14 mouse cellular contexts compared by ENCODE assay signal in genomic region chr7:24378049-24378701, GRCm38 (mm10). TPM values are rescaled to one million over a fixed set of nuclear protein-coding genes. Genes with fewer than 3 reads are reported as not detected.
DNase-seq lines count a peak whose midpoint lies in the region; ATAC-seq and TF ChIP-seq lines count a peak whose summit lies in the region.
"Had no signal": no experiment of that assay in that cellular context is flagged by ENCODE, and none has a peak within 500 bp of the region (broad histone marks: within the 10 kb centered on the region; RNA-seq: fewer than 3 reads in every experiment).

No protein-coding gene starts in this region.

- ATAC-seq in liver, postnatal 0 days, result no peak

- TF ChIP-seq CTCF in MEL (IDR thresholded peaks at IDR 0.05 in 2 of 3, conservative IDR thresholded peaks at IDR 0.05 in 1 of 3; ENCODE audit: control insufficient read depth in 1 of 3, insufficient read depth in 1 of 3, low read depth in 2 of 3, low read length in 3 of 3, poor library complexity in 1 of 3, severe bottlenecking in 1 of 3), result no peak
- no peak for TF ChIP-seq CTCF in liver, postnatal 0 days (IDR thresholded peaks at IDR 0.05; ENCODE audit: low read depth)

- H3K27me3 ChIP-seq in heart, embryonic 10.5 days (ENCODE audit: insufficient read depth, poor library complexity, severe bottlenecking), result peaks cover 37% of the 10 kb centered on the region
- no peaks in the 10 kb centered on the region for H3K27me3 ChIP-seq in MEL (ENCODE audit: control insufficient read depth in 1 of 2, insufficient read depth in 2 of 2, low read length in 2 of 2)
- no peaks in the 10 kb centered on the region for H3K27me3 ChIP-seq in liver, postnatal 0 days (ENCODE audit: insufficient read depth, low read length)

- H3K9me3 ChIP-seq in heart, embryonic 10.5 days, result no peaks in the 10 kb centered on the region
- H3K9me3 ChIP-seq in MEL (replicated peaks; ENCODE audit: insufficient read depth, low read length), result no peaks in the 10 kb centered on the region
- no peaks in the 10 kb centered on the region for H3K9me3 ChIP-seq in liver, postnatal 0 days (ENCODE audit: low read length)
- H3K9me3 ChIP-seq: forebrain, embryonic 12.5 days had no signal

- 68% methylated on average over 10 of the region's 10 CpGs for WGBS in heart, embryonic 10.5 days
- WGBS in liver, postnatal 0 days (ENCODE audit: insufficient replicate concordance), result 69% methylated on average over 9 of the region's 10 CpGs

- no peak for DNase-seq in heart, embryonic 10.5 days (ENCODE audit: low spot score)
- no peak for DNase-seq in heart, postnatal 36 days
- no peak for DNase-seq in MEL (ENCODE audit: low read depth, low spot score)
- DNase-seq in hindlimb bud, embryonic 11.5 days (ENCODE audit: extremely low spot score, low read depth, low spot score), result peak; percentile 22
- no peak for DNase-seq in liver, postnatal 0 days
- no peak for DNase-seq in lung, postnatal 25 days (ENCODE audit: low spot score)
- DNase-seq in lung, adult 18-20 months, result no peak
- DNase-seq in kidney, postnatal 4 days, result no peak
- DNase-seq: adrenal gland, adult 8-10 months; cerebellum, adult 2 months; lung, adult 2 months had no signal

- H3K36me3 ChIP-seq in heart, embryonic 10.5 days, result no peaks in the 10 kb centered on the region
- H3K36me3 ChIP-seq in MEL (ENCODE audit: control insufficient read depth in 1 of 2, insufficient read depth in 2 of 2, low read length in 2 of 2), result peaks cover 22 to 46% of the 10 kb centered on the region in 2 experiments
- peaks cover 59% of the 10 kb centered on the region for H3K36me3 ChIP-seq in liver, postnatal 0 days (replicated peaks; ENCODE audit: insufficient read depth, low read length)
- H3K36me3 ChIP-seq: forebrain, embryonic 12.5 days had no signal

- peaks cover 26% of the 10 kb centered on the region for H3K79me2 ChIP-seq in MEL (ENCODE audit: control insufficient read depth, insufficient read depth, low read length, poor library complexity)

- no peak for TF ChIP-seq EP300 in MEL (IDR thresholded peaks at IDR 0.05; ENCODE audit: low read depth in 1 of 2, low read length in 2 of 2)
- no peak for TF ChIP-seq EP300 in liver, postnatal 0 days (IDR thresholded peaks at IDR 0.05; ENCODE audit: low read depth)

- H3K4me2 ChIP-seq in liver, postnatal 0 days (ENCODE audit: low read depth, low read length), result peak overlapping the region; percentile 70

- peaks cover 22% of the 10 kb centered on the region for H3K4me1 ChIP-seq in heart, embryonic 10.5 days
- H3K4me1 ChIP-seq in MEL (ENCODE audit: control insufficient read depth in 1 of 2, insufficient read depth in 2 of 2, low read length in 2 of 2), result peaks cover 16 to 43% of the 10 kb centered on the region in 2 experiments
- peaks cover 52% of the 10 kb centered on the region for H3K4me1 ChIP-seq in liver, postnatal 0 days (ENCODE audit: insufficient read depth)

- 0 out of 2 replicates have a peak overlapping the region, but pooled peaks have one; percentile 7 for H3K9ac ChIP-seq in MEL (ENCODE audit: control insufficient read depth, low read depth, low read length, poor library complexity, severe bottlenecking)
- peak overlapping the region; percentile 77 for H3K9ac ChIP-seq in liver, postnatal 0 days (replicated peaks)
- H3K9ac ChIP-seq: forebrain, embryonic 12.5 days had no signal

- TF ChIP-seq POLR2A in MEL (IDR thresholded peaks at IDR 0.05; ENCODE audit: control insufficient read depth in 1 of 2, insufficient read depth in 1 of 2, low read depth in 1 of 2, low read length in 2 of 2, poor library complexity in 1 of 2), result no peak

- TF ChIP-seq RAD21 in MEL (IDR thresholded peaks at IDR 0.05; ENCODE audit: low read depth, low read length), result no peak

- H3K4me3 ChIP-seq in heart, embryonic 10.5 days, result no peak overlapping the region
- no peak overlapping the region for H3K4me3 ChIP-seq in MEL (ENCODE audit: control insufficient read depth in 1 of 2, insufficient read depth in 1 of 2, low read depth in 2 of 2, low read length in 2 of 2)
- peak overlapping the region; percentile 37 for H3K4me3 ChIP-seq in liver, postnatal 0 days (ENCODE audit: low read depth, low read length)

- intact Hi-C loops in heart, postnatal 36 days (cut with DNase I), result no loop called here

- peak overlapping the region; percentile 85 for H3K27ac ChIP-seq in heart, embryonic 10.5 days
- H3K27ac ChIP-seq in MEL (ENCODE audit: control insufficient read depth, low read depth, low read length), result peak overlapping the region; percentile 68
- peak overlapping the region; percentile 98 for H3K27ac ChIP-seq in liver, postnatal 0 days (ENCODE audit: low read depth)
- H3K27ac ChIP-seq: forebrain, embryonic 12.5 days had no signal

TF ChIP-seq in MEL, 35 proteins besides CTCF, POLR2A, EP300 and RAD21:
- TF ChIP-seq ZNF384 (IDR thresholded peaks at IDR 0.05; ENCODE audit: low read depth, low read length), result peak; percentile 63
- TF ChIP-seq BHLHE40 (IDR thresholded peaks at IDR 0.05; ENCODE audit: borderline replicate concordance, low read depth, low read length), result no peak

RNA-seq across cellular contexts. Expression of gene Kcnn4, which starts 8.1 kb away (rescaled TPM):
- polyA plus RNA-seq in heart, embryonic 10.5 days (2016; fragmentation: Nextera tagmentation; extraction: Ambion mirVana), result 11.7 and 14.2 TPM in 2 replicates
- total RNA-seq in heart, postnatal 36 days (2021), result under 1 TPM; 0.42 to 0.62 TPM
- total RNA-seq in MEL (2012; rRNA removed), result 175 and 256 TPM in 2 replicates
- polyA plus RNA-seq in MEL (2012; ENCODE audit: insufficient read depth in 1 of 2, insufficient read length in 2 of 2, low read depth in 1 of 2, low replicate concordance in 2 of 2, missing spikeins in 1 of 2), result 100 to 1,000 TPM in 1 of 2 experiments, not detected in 1; 188 TPM
- 41.0 and 41.9 TPM in 2 replicates for polyA plus RNA-seq in liver, postnatal 0 days (2015; fragmentation: Nextera tagmentation; extraction: Ambion mirVana)

RNA-seq across cellular contexts. Expression of gene Smg9, which starts 21.2 kb away (rescaled TPM):
- polyA plus RNA-seq in heart, embryonic 10.5 days (2016; fragmentation: Nextera tagmentation; extraction: Ambion mirVana), result 25.4 and 27.7 TPM in 2 replicates
- total RNA-seq in heart, postnatal 36 days (2021), result 1 to 10 TPM; 7.1 to 9.6 TPM
- 47.5 and 54.6 TPM in 2 replicates for total RNA-seq in MEL (2012; rRNA removed)
- polyA plus RNA-seq in MEL (2012; ENCODE audit: insufficient read depth in 1 of 2, insufficient read length in 2 of 2, low read depth in 1 of 2, low replicate concordance in 2 of 2, missing spikeins in 1 of 2), result 10 to 100 TPM in 1 of 2 experiments, not detected in 1; 95.3 TPM
- 8.2 and 8.7 TPM in 2 replicates for polyA plus RNA-seq in liver, postnatal 0 days (2015; fragmentation: Nextera tagmentation; extraction: Ambion mirVana)

RNA-seq across cellular contexts. Expression of gene Lypd5, which starts 29.2 kb away (rescaled TPM):
- polyA plus RNA-seq in heart, embryonic 10.5 days (2016; fragmentation: Nextera tagmentation; extraction: Ambion mirVana), result not detected in 2 replicates
- total RNA-seq in heart, postnatal 36 days (2021), result not detected
- not detected in 2 replicates for total RNA-seq in MEL (2012; rRNA removed)
- not detected for polyA plus RNA-seq in MEL (2012; ENCODE audit: insufficient read depth in 1 of 2, insufficient read length in 2 of 2, low read depth in 1 of 2, low replicate concordance in 2 of 2, missing spikeins in 1 of 2)
- 0.06 TPM in 1 of 2 replicates, not detected in the other for polyA plus RNA-seq in liver, postnatal 0 days (2015; fragmentation: Nextera tagmentation; extraction: Ambion mirVana)
- total RNA-seq: adrenal gland, adult 8-10 months had no signal
- polyA plus RNA-seq: cerebellum, adult 2 months; forebrain, embryonic 12.5 days; heart, postnatal 0 days; kidney, embryonic 14.5 days had no signal

RNA-seq across cellular contexts. Expression of gene Tescl, which starts 44.4 kb away (rescaled TPM):
- not detected in 2 replicates for polyA plus RNA-seq in heart, embryonic 10.5 days (2016; fragmentation: Nextera tagmentation; extraction: Ambion mirVana)
- not detected for total RNA-seq in heart, postnatal 36 days (2021)
- not detected in 2 replicates for total RNA-seq in MEL (2012; rRNA removed)
- polyA plus RNA-seq in MEL (2012; ENCODE audit: insufficient read depth in 1 of 2, insufficient read length in 2 of 2, low read depth in 1 of 2, low replicate concordance in 2 of 2, missing spikeins in 1 of 2), result not detected
- not detected in 2 replicates for polyA plus RNA-seq in liver, postnatal 0 days (2015; fragmentation: Nextera tagmentation; extraction: Ambion mirVana)
- polyA plus RNA-seq: forebrain, embryonic 12.5 days had no signal
